Mouse (Mus musculus) neural tube, embryonic 13.5 days (tissue): ENCODE data around the gene Ccdc12. TPM values are rescaled to one million over a fixed set of nuclear protein-coding genes. Genes with fewer than 3 reads are reported as not detected.

ENCODE experiments used
- ATAC-seq: fragments of 200-750 bp; cut with Nextera tagmentation; 2 replicates; pipeline ENCODE4 v1.8.0; 2017; ENCODE audit warnings: low read depth, mild to moderate bottlenecking, moderate TSS enrichment, moderate library complexity
- H3K27ac ChIP-seq: fragments of 300-500 bp; sonication (generic); replicated peaks from 2 replicates; pipeline ENCODE4 v1.5.1; 2015; ENCODE audit warnings: moderate library complexity, mild to moderate bottlenecking, inconsistent platforms
- H3K27me3 ChIP-seq: fragments of 300-500 bp; sonication (generic); 2 replicates; pipeline ENCODE4 v1.6.1; 2015; ENCODE audit warnings: mild to moderate bottlenecking, inconsistent platforms
- H3K36me3 ChIP-seq: fragments of 300-500 bp; sonication (generic); 2 replicates; pipeline ENCODE4 v1.6.1; 2015; ENCODE audit warnings: mild to moderate bottlenecking, inconsistent platforms
- H3K4me1 ChIP-seq: fragments of 300-500 bp; sonication (generic); replicated peaks from 2 replicates; pipeline ENCODE4 v1.6.1; 2015; ENCODE audit warnings: inconsistent platforms
- H3K4me2 ChIP-seq: fragments of 300-500 bp; sonication (generic); 2 replicates; pipeline ENCODE4 v1.6.1; 2015; ENCODE audit warnings: inconsistent platforms, mild to moderate bottlenecking, moderate library complexity
- H3K4me3 ChIP-seq: fragments of 300-500 bp; sonication (generic); 2 replicates; pipeline ENCODE4 v1.5.1; 2015; ENCODE audit warnings: mild to moderate bottlenecking, inconsistent platforms
- H3K9ac ChIP-seq: fragments of 300-500 bp; sonication (generic); 2 replicates; pipeline ENCODE4 v1.6.1; 2015; ENCODE audit warnings: moderate library complexity, mild to moderate bottlenecking, inconsistent platforms
- H3K9me3 ChIP-seq: fragments of 300-500 bp; sonication (generic); 2 replicates; pipeline ENCODE4 v1.6.1; 2016; ENCODE audit warnings: inconsistent platforms
- WGBS: fragments of 180-500 bp; shearing (Covaris S2); methylation state at CpG from one replicate; pipeline ENCODE4 v1.1.7; 2015; 5-methylcytosine and 5-hydroxymethylcytosine counted together
- polyA plus RNA-seq: library from polyadenylated mRNA; unstranded; fragments of >200 nt; fragmentation: Nextera tagmentation; extraction: Ambion mirVana; gene quantifications from 2 replicates; pipeline ENCODE4 v1.2.1, GENCODE M21; 2015

The Ccdc12 gene
- polyA plus RNA-seq, 1 experiment from 2014 or later = 118 TPM

- no peak for ATAC-seq
- Histone ChIP-seq H3K9me3 (no peaks in the 10 kb centered on the region), H3K4me1 (peaks cover 9% of the 10 kb centered on the region; the same call in 1 of the 2 replicates), H3K27ac (no peak overlapping the region), H3K9ac (no peak overlapping the region), H3K4me2 (no peak overlapping the region), H3K36me3 (peaks cover 18% of the 10 kb centered on the region), H3K27me3 (no peaks in the 10 kb centered on the region), H3K4me3 (no peak overlapping the region)
- 87% methylated on average over 11 of the region's 12 CpGs for WGBS
Observed at GRCm38 (mm10) chr9:110701114-110702032, 45.1 kb downstream of the Ccdc12 start.

- H3K4me2 ChIP-seq = no peak overlapping the region
- H3K27ac ChIP-seq = no peak overlapping the region
- H3K36me3 ChIP-seq = peaks cover 18% of the 10 kb centered on the region
- H3K4me3 ChIP-seq = no peak overlapping the region
- H3K9ac ChIP-seq = no peak overlapping the region
- peaks cover 9% of the 10 kb centered on the region; the same call in 1 of the 2 replicates for H3K4me1 ChIP-seq
- 79% methylated on average over 1 of the region's 1 CpGs for WGBS
- no peaks in the 10 kb centered on the region for H3K27me3 ChIP-seq
- ATAC-seq = no peak
- H3K9me3 ChIP-seq = no peaks in the 10 kb centered on the region
Observed at GRCm38 (mm10) chr9:110702848-110703247, 46.5 kb downstream of the Ccdc12 start.

GRCm38 (mm10) chr9:110703951-110704350, 47.6 kb downstream of the Ccdc12 start:
- ATAC-seq = no peak
- Histone ChIP-seq H3K36me3 (peaks cover 24% of the 10 kb centered on the region), H3K4me3 (no peak overlapping the region)

GRCm38 (mm10) chr9:110706784-110707183, 50.5 kb downstream of the Ccdc12 start:
- peaks cover 11% of the 10 kb centered on the region; the same call in 1 of the 2 replicates for H3K4me1 ChIP-seq
- H3K9me3 ChIP-seq = no peaks in the 10 kb centered on the region
- H3K4me2 ChIP-seq = no peak overlapping the region
- no peak overlapping the region for H3K9ac ChIP-seq
- H3K27ac ChIP-seq = no peak overlapping the region
- H3K4me3 ChIP-seq = no peak overlapping the region
- WGBS = 95% methylated on average over 5 of the region's 5 CpGs
- no peak for ATAC-seq
- H3K27me3 ChIP-seq = no peaks in the 10 kb centered on the region
- H3K36me3 ChIP-seq = peaks cover 28% of the 10 kb centered on the region

More at GRCm38 (mm10) chr9:110703951-110704350, 47.6 kb downstream of the Ccdc12 start:
- Histone ChIP-seq H3K27me3 (no peaks in the 10 kb centered on the region), H3K4me1 (peaks cover 9% of the 10 kb centered on the region; the same call in 1 of the 2 replicates), H3K9me3 (no peaks in the 10 kb centered on the region), H3K27ac (no peak overlapping the region), H3K9ac (no peak overlapping the region), H3K4me2 (no peak overlapping the region)
- WGBS = 91% methylated on average over 6 of the region's 6 CpGs

GRCm38 (mm10) chr9:110709640-110710258, 53.4 kb downstream of the Ccdc12 start:
- H3K4me1 ChIP-seq = 0 out of 2 replicates have a peak, but pooled peaks cover 3% of the 10 kb centered on the region
- ATAC-seq = peak; percentile 65
- H3K27me3 ChIP-seq = no peaks in the 10 kb centered on the region
- no peaks in the 10 kb centered on the region for H3K9me3 ChIP-seq
- peaks cover 43% of the 10 kb centered on the region for H3K36me3 ChIP-seq
- peak overlapping the region; percentile 6 for H3K4me3 ChIP-seq
- H3K4me2 ChIP-seq = peak overlapping the region; percentile 15; the same call in 1 of the 2 replicates
- H3K9ac ChIP-seq = 0 out of 2 replicates have a peak overlapping the region, but pooled peaks have one; percentile 41
- 54% methylated on average over 5 of the region's 5 CpGs for WGBS
- no peak overlapping the region for H3K27ac ChIP-seq

GRCm38 (mm10) chr9:110711532-110711931, 55.2 kb downstream of the Ccdc12 start:
- Histone ChIP-seq H3K4me3 (no peak overlapping the region), H3K4me2 (no peak overlapping the region), H3K9me3 (no peaks in the 10 kb centered on the region), H3K9ac (no peak overlapping the region), H3K27ac (no peak overlapping the region), H3K27me3 (no peaks in the 10 kb centered on the region), H3K4me1 (0 out of 2 replicates have a peak, but pooled peaks cover 3% of the 10 kb centered on the region), H3K36me3 (peaks cover 47% of the 10 kb centered on the region)
- WGBS = 95% methylated on average over 1 of the region's 1 CpGs
- ATAC-seq = no peak

GRCm38 (mm10) chr9:110711996-110712395, 55.7 kb downstream of the Ccdc12 start:
- Histone ChIP-seq H3K4me3 (no peak overlapping the region), H3K9me3 (no peaks in the 10 kb centered on the region), H3K4me2 (no peak overlapping the region), H3K27ac (no peak overlapping the region), H3K4me1 (peaks cover 3% of the 10 kb centered on the region; the same call in 1 of the 2 replicates), H3K27me3 (no peaks in the 10 kb centered on the region), H3K36me3 (peaks cover 47% of the 10 kb centered on the region), H3K9ac (no peak overlapping the region)
- no peak for ATAC-seq
- WGBS = 93% methylated on average over 6 of the region's 6 CpGs

- peaks cover 47% of the 10 kb centered on the region for H3K36me3 ChIP-seq
- H3K9me3 ChIP-seq = no peaks in the 10 kb centered on the region
- no peak overlapping the region for H3K9ac ChIP-seq
- 84% methylated on average over 4 of the region's 4 CpGs for WGBS
- no peak overlapping the region for H3K4me2 ChIP-seq
- peaks cover 3% of the 10 kb centered on the region; the same call in 1 of the 2 replicates for H3K4me1 ChIP-seq
- H3K4me3 ChIP-seq = no peak overlapping the region
- H3K27ac ChIP-seq = no peak overlapping the region
- H3K27me3 ChIP-seq = no peaks in the 10 kb centered on the region
- no peak for ATAC-seq
Observed at GRCm38 (mm10) chr9:110712545-110712944, 56.2 kb downstream of the Ccdc12 start.

- no peaks in the 10 kb centered on the region for H3K27me3 ChIP-seq
- ATAC-seq = no peak
- H3K9ac ChIP-seq = no peak overlapping the region
- H3K4me2 ChIP-seq = no peak overlapping the region
- H3K4me1 ChIP-seq = peaks cover 3% of the 10 kb centered on the region; the same call in 1 of the 2 replicates
- peaks cover 44% of the 10 kb centered on the region for H3K36me3 ChIP-seq
- no peak overlapping the region for H3K4me3 ChIP-seq
- no peak overlapping the region for H3K27ac ChIP-seq
- 64% methylated on average over 1 of the region's 1 CpGs for WGBS
- H3K9me3 ChIP-seq = no peaks in the 10 kb centered on the region
Observed at GRCm38 (mm10) chr9:110713389-110713788, 57.1 kb downstream of the Ccdc12 start.

GRCm38 (mm10) chr9:110715426-110715825, 59.1 kb downstream of the Ccdc12 start:
- no peak for ATAC-seq

GRCm38 (mm10) chr9:110716775-110717174, 60.5 kb downstream of the Ccdc12 start:
- H3K27ac ChIP-seq = no peak overlapping the region
- no peaks in the 10 kb centered on the region for H3K27me3 ChIP-seq
- WGBS = 34% methylated on average over 4 of the region's 4 CpGs
- ATAC-seq = peak; percentile 73
- H3K4me3 ChIP-seq = no peak overlapping the region
- peaks cover 5% of the 10 kb centered on the region; the same call in 1 of the 2 replicates for H3K4me1 ChIP-seq
- no peak overlapping the region for H3K9ac ChIP-seq
- peaks cover 31% of the 10 kb centered on the region for H3K36me3 ChIP-seq
- no peak overlapping the region for H3K4me2 ChIP-seq
- no peaks in the 10 kb centered on the region for H3K9me3 ChIP-seq

More at GRCm38 (mm10) chr9:110715426-110715825, 59.1 kb downstream of the Ccdc12 start:
- H3K9me3 ChIP-seq = no peaks in the 10 kb centered on the region
- H3K4me3 ChIP-seq = no peak overlapping the region
- no peaks in the 10 kb centered on the region for H3K27me3 ChIP-seq
- H3K4me1 ChIP-seq = peaks cover 5% of the 10 kb centered on the region; the same call in 1 of the 2 replicates
- no peak overlapping the region for H3K9ac ChIP-seq
- WGBS = 69% methylated on average over 1 of the region's 1 CpGs
- H3K36me3 ChIP-seq = peaks cover 40% of the 10 kb centered on the region
- no peak overlapping the region for H3K27ac ChIP-seq
- H3K4me2 ChIP-seq = no peak overlapping the region

- H3K4me1 ChIP-seq = peaks cover 5% of the 10 kb centered on the region; the same call in 1 of the 2 replicates
- H3K36me3 ChIP-seq = peaks cover 18% of the 10 kb centered on the region
- H3K9ac ChIP-seq = no peak overlapping the region
- no peak overlapping the region for H3K27ac ChIP-seq
- no peaks in the 10 kb centered on the region for H3K27me3 ChIP-seq
- no peak overlapping the region for H3K4me2 ChIP-seq
- no peaks in the 10 kb centered on the region for H3K9me3 ChIP-seq
- no peak overlapping the region for H3K4me3 ChIP-seq
- ATAC-seq = no peak
- 94% methylated on average over 6 of the region's 6 CpGs for WGBS
Observed at GRCm38 (mm10) chr9:110718071-110718470, 61.8 kb downstream of the Ccdc12 start.
